Mouse (Mus musculus) liver, adult 2 months (tissue): ENCODE data around the gene Sh3gl2. TPM values are rescaled to one million over a fixed set of nuclear protein-coding genes. Genes with fewer than 3 reads are reported as not detected.

Experiments used
- DNase-seq: peaks from one replicate; pipeline ENCODE4 v3.0.0-alpha.2; 2011; ENCODE audit warnings: low read depth, low spot score; ENCODE audit errors: extremely low read depth
- H3K27ac ChIP-seq: fragments of 200-500 bp; replicated peaks from 2 replicates; pipeline ENCODE4 v1.5.1; 2012; ENCODE audit warnings: low read depth, mild to moderate bottlenecking, control low read depth, inconsistent platforms, low read length; ENCODE audit not compliant: insufficient read depth
- H3K27me3 ChIP-seq: fragments of 200-500 bp; 2 replicates; pipeline ENCODE4 v1.6.1; 2012; ENCODE audit warnings: mild to moderate bottlenecking, moderate library complexity, low read length, inconsistent platforms; ENCODE audit not compliant: control insufficient read depth, insufficient read depth
- H3K36me3 ChIP-seq: fragments of 200-500 bp; 2 replicates; pipeline ENCODE4 v1.6.1; 2012; ENCODE audit warnings: low read length, inconsistent platforms; ENCODE audit not compliant: control insufficient read depth, insufficient read depth
- H3K4me1 ChIP-seq: fragments of 200-500 bp; 2 replicates; pipeline ENCODE4 v1.6.1; 2011; ENCODE audit warnings: low read length; ENCODE audit not compliant: control insufficient read depth, insufficient read depth
- H3K4me3 ChIP-seq: fragments of 200-500 bp; 2 replicates; pipeline ENCODE4 v1.5.1; 2011; ENCODE audit warnings: low read depth, mild to moderate bottlenecking, control low read depth, low read length, moderate library complexity; ENCODE audit not compliant: insufficient read depth
- H3K79me2 ChIP-seq: fragments of 200-500 bp; 2 replicates; pipeline ENCODE4 v1.6.1; 2012; ENCODE audit warnings: inconsistent platforms, mild to moderate bottlenecking, low read length, moderate library complexity; ENCODE audit not compliant: control insufficient read depth, insufficient read depth
- H3K9ac ChIP-seq: fragments of 200-500 bp; 2 replicates; pipeline ENCODE4 v1.6.1; 2012; ENCODE audit warnings: low read depth, mild to moderate bottlenecking, control low read depth, inconsistent platforms, low read length
- CTCF ChIP-seq: fragments of 200-500 bp; IDR thresholded peaks from 2 replicates; pipeline ENCODE4 v1.5.1; 2011; ENCODE audit warnings: low read depth, low read length, control low read depth
- POLR2A ChIP-seq: fragments of 200-500 bp; IDR thresholded peaks from 2 replicates; pipeline ENCODE4 v1.6.1; 2011; ENCODE audit warnings: low read length, control low read depth; ENCODE audit not compliant: insufficient read depth; ENCODE audit errors: extremely low read depth
- WGBS: fragments of 180-500 bp; shearing (Covaris S2); methylation state at CpG from one replicate; pipeline ENCODE4 v1.1.7; 2018; 5-methylcytosine and 5-hydroxymethylcytosine counted together
- polyA plus RNA-seq: library from polyadenylated mRNA; depleted of rRNA; stranded (reverse); fragments of >200 nt; gene quantifications from 2 replicates; pipeline ENCODE4 v1.2.3, GENCODE M21; 2012
- total RNA-seq: library from RNA; depleted of rRNA; stranded (reverse); fragments of >200 nt; gene quantifications from 2 replicates; pipeline ENCODE4 v1.2.3, GENCODE M21; 2014

Sh3gl2 gene
- total and polyA plus RNA-seq, 2 experiments, result 0.09 TPM; not detected in 1

DNA sequence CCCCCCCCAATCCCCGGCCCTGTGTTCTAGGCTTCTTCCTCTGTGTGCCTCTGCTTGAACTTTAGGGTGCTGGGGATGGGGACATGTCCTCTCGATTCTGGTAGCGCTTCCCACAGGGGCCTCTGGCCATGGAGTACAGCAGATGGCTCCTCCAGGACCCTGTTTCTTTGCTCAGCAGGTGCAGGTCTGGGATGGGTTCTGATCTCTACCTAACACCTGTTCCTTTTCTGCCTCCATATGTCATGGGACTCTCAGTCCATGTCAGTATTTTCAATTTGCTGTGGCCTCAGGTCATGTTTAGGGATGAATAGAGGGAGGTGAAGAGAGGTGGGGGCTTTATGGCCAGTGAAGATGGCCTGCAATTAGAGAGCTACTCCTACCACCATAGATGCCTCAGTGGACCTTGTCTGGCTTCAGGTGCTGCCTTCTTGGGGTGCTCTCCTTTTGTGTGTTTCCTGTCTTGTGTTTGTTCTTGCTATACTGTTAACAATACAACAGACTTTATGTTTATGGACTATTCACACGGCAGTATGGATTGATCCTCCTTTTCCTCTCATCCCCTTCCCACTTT is 52.9 kb downstream of the Sh3gl2 start:
- H3K9ac ChIP-seq, result no peak overlapping the region
- WGBS, result 90% methylated on average over 4 of the region's 4 CpGs

DNA sequence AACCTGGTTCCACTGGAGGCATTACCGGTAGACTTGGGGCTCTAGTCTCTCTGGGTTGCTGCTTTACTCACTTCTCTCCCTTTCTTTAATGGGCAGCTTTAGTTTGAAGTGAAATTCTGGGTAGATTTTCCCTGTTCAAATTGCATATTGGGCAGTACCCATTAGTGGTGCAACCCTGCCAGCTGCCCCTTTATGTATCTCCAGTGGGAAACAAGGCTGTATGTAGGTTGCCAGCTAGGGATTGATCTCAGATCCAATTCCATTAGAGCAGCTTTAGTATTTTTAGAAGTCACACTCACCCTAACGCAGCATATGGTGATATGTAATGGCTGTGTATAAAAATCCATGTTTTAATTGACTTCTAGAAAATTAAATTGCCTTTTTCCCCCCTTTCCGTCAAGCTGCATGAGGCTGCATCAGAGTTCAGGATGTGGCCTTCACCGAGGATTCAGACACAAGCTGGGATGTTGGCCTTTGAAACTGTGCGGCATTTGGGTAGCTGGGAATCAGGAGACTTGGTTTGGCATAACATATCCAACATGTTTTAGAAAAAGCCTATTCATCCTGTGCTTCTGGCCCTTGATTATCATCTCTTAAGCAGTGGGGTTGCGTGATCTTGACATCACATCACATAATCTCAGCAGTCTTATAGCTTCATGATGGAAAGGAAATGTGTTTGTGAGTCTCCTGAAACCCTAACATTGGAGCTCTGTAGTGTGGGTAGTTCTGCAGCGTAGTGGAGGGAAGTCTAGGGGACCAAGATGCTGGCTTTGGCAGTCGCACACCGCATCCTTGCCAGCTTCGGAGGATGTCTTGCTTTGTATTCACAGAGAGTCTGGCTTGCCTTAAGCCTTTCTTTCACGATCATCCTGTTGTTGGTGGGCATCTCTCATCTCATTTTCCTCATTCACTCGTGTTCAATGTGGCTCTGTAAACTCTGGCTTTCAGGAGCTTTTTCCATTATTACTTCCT is 56.0 kb downstream of the Sh3gl2 start:
- Histone ChIP-seq H3K27me3 (no peaks in the 10 kb centered on the region), H3K4me1 (no peaks in the 10 kb centered on the region), H3K9ac (no peak overlapping the region), H3K79me2 (no peaks in the 10 kb centered on the region), H3K36me3 (no peaks in the 10 kb centered on the region), H3K4me3 (no peak overlapping the region), H3K27ac (no peak overlapping the region)
- 86% methylated on average over 12 of the region's 12 CpGs for WGBS
- no peak for DNase-seq
- TF ChIP-seq CTCF (no peak), POLR2A (no peak)

More for the DNA sequence above, 52.9 kb downstream of the Sh3gl2 start:
- no peak for DNase-seq
- Histone ChIP-seq H3K27ac (no peak overlapping the region), H3K4me3 (no peak overlapping the region), H3K79me2 (no peaks in the 10 kb centered on the region), H3K36me3 (no peaks in the 10 kb centered on the region), H3K4me1 (no peaks in the 10 kb centered on the region), H3K27me3 (no peaks in the 10 kb centered on the region)
- TF ChIP-seq CTCF (no peak), POLR2A (no peak)

DNA sequence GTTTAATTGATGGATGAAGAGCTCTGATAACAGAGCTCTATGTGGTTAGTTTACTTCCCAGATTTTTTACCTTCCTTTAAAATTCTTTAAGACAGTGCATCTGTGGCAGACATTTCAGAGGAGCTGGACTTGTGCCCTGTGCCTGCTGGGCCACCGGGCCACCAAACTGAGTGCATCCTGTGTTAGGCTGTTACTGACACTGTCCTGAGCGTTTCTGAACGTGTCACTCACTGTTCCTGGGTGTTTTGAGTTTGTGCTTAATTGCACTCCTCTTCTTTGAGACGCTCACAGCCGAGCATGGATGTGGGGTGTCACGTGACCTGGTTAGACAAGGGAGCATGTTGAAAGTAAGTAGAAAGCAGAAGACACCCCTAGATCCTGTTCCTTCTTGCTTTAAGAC is 57.2 kb downstream of the Sh3gl2 start:
- Histone ChIP-seq H3K9ac (no peak overlapping the region), H3K79me2 (no peaks in the 10 kb centered on the region), H3K4me3 (no peak overlapping the region), H3K27me3 (no peaks in the 10 kb centered on the region), H3K36me3 (no peaks in the 10 kb centered on the region), H3K27ac (no peak overlapping the region), H3K4me1 (no peaks in the 10 kb centered on the region)
- TF ChIP-seq POLR2A (no peak), CTCF (no peak)
- 71% methylated on average over 6 of the region's 6 CpGs for WGBS
- no peak for DNase-seq

DNA sequence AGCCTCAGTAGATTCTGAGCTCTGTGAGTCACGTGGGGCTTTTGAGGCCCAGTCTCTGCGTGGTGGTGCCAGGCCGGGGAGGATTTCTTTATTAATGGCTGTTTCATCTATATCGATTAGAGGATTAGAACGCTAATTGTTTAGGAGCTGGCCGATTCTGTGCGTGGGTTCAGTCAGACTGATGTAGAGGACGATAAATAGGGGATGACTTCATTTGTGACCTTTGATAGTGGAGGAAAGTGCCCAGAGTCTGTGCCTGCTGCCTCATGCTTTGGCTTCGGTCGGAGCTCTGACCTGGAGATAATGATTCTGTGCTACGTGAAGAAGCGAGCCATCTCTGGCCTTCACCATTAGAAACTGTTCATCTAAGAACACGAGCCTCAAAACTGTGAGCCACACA is 57.7 kb downstream of the Sh3gl2 start:
- Histone ChIP-seq H3K27me3 (no peaks in the 10 kb centered on the region), H3K4me3 (no peak overlapping the region), H3K79me2 (no peaks in the 10 kb centered on the region), H3K27ac (no peak overlapping the region), H3K9ac (no peak overlapping the region), H3K4me1 (no peaks in the 10 kb centered on the region), H3K36me3 (no peaks in the 10 kb centered on the region)
- DNase-seq, result no peak
- 87% methylated on average over 13 of the region's 13 CpGs for WGBS
- no peak for TF ChIP-seq POLR2A
- TF ChIP-seq CTCF, result no peak

DNA sequence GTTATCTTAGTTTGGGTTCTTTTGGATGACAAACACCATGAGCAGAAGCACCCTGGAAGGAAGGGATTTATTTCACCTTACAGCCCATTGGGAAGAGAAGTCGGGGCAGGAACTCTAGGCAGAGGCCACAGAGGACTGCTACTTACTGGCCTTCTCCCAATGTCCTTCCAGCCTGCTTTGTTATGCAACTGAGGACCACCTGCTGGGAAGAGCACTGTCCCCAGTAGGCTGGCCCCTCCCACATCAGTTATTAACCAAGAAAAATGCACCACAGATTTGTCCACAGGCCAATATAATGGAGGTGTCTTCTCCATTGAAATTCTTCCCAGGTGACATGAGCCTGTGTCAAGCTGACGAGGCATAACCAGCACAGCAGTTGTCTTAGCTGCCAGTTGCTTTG is 62.5 kb downstream of the Sh3gl2 start:
- Histone ChIP-seq H3K27me3 (no peaks in the 10 kb centered on the region), H3K36me3 (no peaks in the 10 kb centered on the region), H3K4me1 (no peaks in the 10 kb centered on the region), H3K4me3 (no peak overlapping the region), H3K9ac (no peak overlapping the region), H3K79me2 (no peaks in the 10 kb centered on the region), H3K27ac (no peak overlapping the region)
- DNase-seq, result no peak
- no peak for TF ChIP-seq POLR2A
- TF ChIP-seq CTCF, result no peak
- 83% methylated on average over 2 of the region's 2 CpGs for WGBS

DNA sequence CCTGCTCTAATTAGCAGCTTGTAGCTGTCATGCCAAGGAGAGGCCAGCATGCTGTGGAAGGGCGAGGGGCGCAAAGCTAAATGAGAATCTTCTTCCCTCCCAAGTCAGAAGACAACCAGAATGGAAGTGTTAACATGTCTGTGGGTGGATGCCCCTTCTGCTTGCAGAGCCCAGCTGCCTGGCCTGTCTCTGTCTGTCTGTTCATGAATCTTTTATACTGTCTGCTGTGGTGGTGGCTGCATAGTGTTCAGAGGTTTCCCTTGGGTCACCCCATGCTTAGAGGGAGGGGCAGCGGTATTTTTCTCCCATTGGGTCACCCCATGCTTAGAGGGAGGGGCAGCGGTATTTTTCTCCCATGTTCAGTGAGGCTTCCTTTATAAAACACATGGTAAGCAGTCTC is 68.0 kb downstream of the Sh3gl2 start:
- H3K36me3 ChIP-seq, result no peaks in the 10 kb centered on the region
- no peak overlapping the region for H3K4me3 ChIP-seq
- WGBS, result 77% methylated on average over 4 of the region's 4 CpGs
- TF ChIP-seq CTCF, result no peak
- TF ChIP-seq POLR2A, result no peak
- DNase-seq, result no peak
- no peak overlapping the region for H3K27ac ChIP-seq
- H3K9ac ChIP-seq, result no peak overlapping the region
- no peaks in the 10 kb centered on the region for H3K79me2 ChIP-seq
- H3K27me3 ChIP-seq, result no peaks in the 10 kb centered on the region
- no peaks in the 10 kb centered on the region for H3K4me1 ChIP-seq
